Mouse (Mus musculus): ENCODE results near the gene Vamp5. TPM values are rescaled to one million over a fixed set of nuclear protein-coding genes. Genes with fewer than 3 reads are reported as not detected.

The Vamp5 gene
- polyA plus RNA-seq, 1 experiment from 2014 or later = 27.9 TPM

DNA sequence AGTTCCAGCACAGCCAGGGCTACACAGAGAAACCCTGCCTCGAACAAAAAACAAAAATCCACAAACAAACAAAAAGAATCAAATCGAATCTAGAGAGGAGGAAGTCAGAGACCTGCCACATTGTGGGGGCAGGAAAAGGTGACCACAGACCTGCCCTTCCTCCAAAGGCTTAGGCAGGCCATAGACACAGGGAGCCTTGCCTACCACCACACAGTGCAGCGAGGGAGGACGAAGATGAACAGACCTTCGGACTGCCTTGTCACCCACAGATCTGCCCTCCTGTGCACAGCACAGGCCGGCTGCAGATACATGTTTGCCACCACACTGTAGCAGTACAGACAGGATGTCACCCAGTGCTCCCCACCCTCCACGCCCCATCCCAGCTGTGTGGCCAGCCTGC lies 30.2 kb upstream of the Vamp5 start:
- Histone ChIP-seq H3K27ac (replicated peaks) (no peak overlapping the region), H3K9me3 (replicated peaks) (no peaks in the 10 kb centered on the region), H3K4me2 (replicated peaks) (no peak overlapping the region), H3K4me1 (peaks cover 13% of the 10 kb centered on the region), H3K36me3 (no peaks in the 10 kb centered on the region), H3K4me3 (replicated peaks) (no peak overlapping the region), H3K9ac (no peak overlapping the region), H3K27me3 (no peaks in the 10 kb centered on the region)
- ATAC-seq (ENCODE audit: insufficient number of reproducible peaks, low FRiP score, low TSS enrichment, low read depth) = no peak
- WGBS = 76% methylated on average over 7 of the region's 7 CpGs

DNA sequence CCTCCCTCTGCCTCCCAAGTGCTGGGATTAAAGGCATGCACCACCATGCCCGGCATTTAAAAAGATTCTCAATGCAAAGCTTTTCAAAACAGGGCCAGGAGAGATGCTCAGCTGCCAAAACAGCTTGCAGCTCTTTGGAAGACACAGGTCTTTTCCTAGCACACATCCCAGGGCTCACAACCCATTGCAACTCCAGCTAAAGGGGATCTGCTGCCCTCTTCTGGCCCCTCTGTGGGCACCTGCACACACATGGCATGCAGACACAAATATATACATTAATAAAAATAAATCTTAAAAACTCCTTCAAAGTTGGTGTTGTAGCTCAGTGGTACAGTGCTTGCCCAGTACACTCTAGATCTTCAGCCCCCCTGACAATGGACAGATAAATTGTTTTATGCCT lies 29.7 kb upstream of the Vamp5 start:
- 34% methylated on average over 1 of the region's 1 CpGs for WGBS
- ATAC-seq (ENCODE audit: insufficient number of reproducible peaks, low FRiP score, low TSS enrichment, low read depth) = no peak
- no peaks in the 10 kb centered on the region for H3K36me3 ChIP-seq
- H3K4me1 ChIP-seq = peaks cover 8% of the 10 kb centered on the region
- H3K4me3 ChIP-seq (replicated peaks) = no peak overlapping the region
- no peaks in the 10 kb centered on the region for H3K27me3 ChIP-seq
- H3K9ac ChIP-seq = no peak overlapping the region
- H3K27ac ChIP-seq (replicated peaks) = no peak overlapping the region
- H3K9me3 ChIP-seq (replicated peaks) = no peaks in the 10 kb centered on the region
- no peak overlapping the region for H3K4me2 ChIP-seq (replicated peaks)

DNA sequence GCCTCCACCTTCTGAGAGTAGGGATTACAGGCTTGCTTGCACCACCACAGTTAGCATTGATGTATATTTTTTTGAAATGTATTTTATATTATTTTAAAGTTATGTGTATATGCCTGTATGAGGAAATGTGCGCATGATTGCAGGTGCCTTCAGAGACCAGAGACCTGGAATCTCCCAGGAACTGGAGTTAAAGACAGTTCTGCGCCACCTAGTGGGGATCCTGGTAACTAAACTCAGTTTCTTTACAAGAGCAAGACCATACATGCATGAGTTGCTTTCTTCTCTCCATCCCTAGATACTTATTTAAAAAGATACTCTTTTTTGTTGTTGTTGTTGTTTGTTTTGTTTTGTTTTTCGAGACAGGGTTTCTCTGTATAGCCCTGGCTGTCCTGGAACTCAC lies 29.3 kb upstream of the Vamp5 start:
- H3K27ac ChIP-seq (replicated peaks) = no peak overlapping the region
- WGBS = 18% methylated on average over 3 of the region's 3 CpGs
- no peaks in the 10 kb centered on the region for H3K9me3 ChIP-seq (replicated peaks)
- peaks cover 5% of the 10 kb centered on the region for H3K4me1 ChIP-seq
- no peak overlapping the region for H3K4me2 ChIP-seq (replicated peaks)
- no peaks in the 10 kb centered on the region for H3K27me3 ChIP-seq
- ATAC-seq (ENCODE audit: insufficient number of reproducible peaks, low FRiP score, low TSS enrichment, low read depth) = no peak
- H3K36me3 ChIP-seq = no peaks in the 10 kb centered on the region
- no peak overlapping the region for H3K4me3 ChIP-seq (replicated peaks)
- H3K9ac ChIP-seq = no peak overlapping the region

DNA sequence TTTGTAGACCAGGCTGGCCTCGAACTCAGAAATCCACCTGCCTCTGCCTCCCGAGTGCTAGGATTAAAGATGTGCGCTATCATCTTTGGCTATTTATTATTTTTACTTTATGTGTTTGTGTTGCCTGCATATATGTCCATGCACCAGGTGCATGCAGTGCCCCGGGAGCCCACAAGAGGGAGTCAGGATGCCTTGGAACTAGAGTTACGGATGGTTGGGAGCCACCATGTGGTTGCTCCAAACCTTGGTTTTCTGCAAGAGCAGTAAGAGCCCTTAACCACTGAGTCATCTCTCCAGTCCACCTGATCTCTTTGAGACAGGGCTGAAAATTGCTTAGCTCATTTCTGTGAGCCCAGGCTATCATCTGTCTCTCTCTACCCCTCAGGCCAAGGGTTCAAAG lies 26.9 kb upstream of the Vamp5 start:
- H3K4me3 ChIP-seq (replicated peaks) = no peak overlapping the region
- no peaks in the 10 kb centered on the region for H3K27me3 ChIP-seq
- 3% methylated on average over 5 of the region's 5 CpGs for WGBS
- H3K36me3 ChIP-seq = no peaks in the 10 kb centered on the region
- no peak overlapping the region for H3K27ac ChIP-seq (replicated peaks)
- no peaks in the 10 kb centered on the region for H3K4me1 ChIP-seq
- ATAC-seq (ENCODE audit: insufficient number of reproducible peaks, low FRiP score, low TSS enrichment, low read depth) = 0 out of 2 replicates have a peak, but pooled peaks have one; percentile 39
- no peaks in the 10 kb centered on the region for H3K9me3 ChIP-seq (replicated peaks)
- no peak overlapping the region for H3K9ac ChIP-seq
- H3K4me2 ChIP-seq (replicated peaks) = no peak overlapping the region

DNA sequence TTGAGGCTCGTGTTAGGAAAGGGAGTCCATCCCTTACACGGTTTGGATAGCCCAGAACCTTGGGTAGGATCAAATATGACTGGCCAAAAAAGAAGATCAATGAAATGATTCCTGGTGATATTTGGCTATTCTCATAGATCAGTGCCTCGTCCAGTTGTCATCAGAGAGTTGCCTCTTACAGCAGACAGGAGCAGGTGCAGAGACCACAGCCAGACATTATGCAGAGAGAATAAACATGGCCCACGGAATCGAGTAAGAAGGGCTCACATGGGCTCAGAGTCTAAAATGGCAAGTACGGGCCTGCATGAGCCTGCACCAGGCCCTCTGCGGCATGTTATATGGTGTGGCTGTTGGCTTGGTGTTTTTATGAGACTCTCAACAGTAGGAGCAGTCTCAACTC lies 25.1 kb upstream of the Vamp5 start:
- no peaks in the 10 kb centered on the region for H3K27me3 ChIP-seq
- no peak overlapping the region for H3K27ac ChIP-seq (replicated peaks)
- H3K4me1 ChIP-seq = no peaks in the 10 kb centered on the region
- no peak overlapping the region for H3K4me3 ChIP-seq (replicated peaks)
- H3K36me3 ChIP-seq = no peaks in the 10 kb centered on the region
- no peak overlapping the region for H3K4me2 ChIP-seq (replicated peaks)
- H3K9ac ChIP-seq = no peak overlapping the region
- ATAC-seq (ENCODE audit: insufficient number of reproducible peaks, low FRiP score, low TSS enrichment, low read depth) = no peak
- WGBS = 63% methylated on average over 7 of the region's 7 CpGs
- H3K9me3 ChIP-seq (replicated peaks) = no peaks in the 10 kb centered on the region

DNA sequence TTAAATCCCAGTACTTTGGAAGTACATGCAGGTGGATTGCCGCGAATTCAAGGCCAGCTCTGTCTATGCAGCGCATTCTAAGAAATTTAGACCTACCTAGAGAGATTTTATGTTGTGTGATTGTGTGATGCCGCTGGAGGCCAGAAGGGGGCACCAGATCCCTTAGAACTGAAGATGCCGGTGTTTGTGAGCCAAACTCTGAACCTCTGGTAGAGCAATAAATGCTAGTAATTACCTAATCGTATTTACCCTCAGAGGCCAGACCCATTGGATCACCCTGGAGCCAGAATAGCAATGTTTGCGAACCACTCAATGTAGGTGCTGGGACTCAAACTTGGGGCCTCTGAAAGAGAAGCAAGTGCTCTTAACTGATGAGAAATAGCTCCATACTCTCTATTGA lies 21.6 kb upstream of the Vamp5 start:
- no peak overlapping the region for H3K4me2 ChIP-seq (replicated peaks)
- no peaks in the 10 kb centered on the region for H3K4me1 ChIP-seq
- no peaks in the 10 kb centered on the region for H3K27me3 ChIP-seq
- WGBS = 19% methylated on average over 7 of the region's 7 CpGs
- no peak overlapping the region for H3K27ac ChIP-seq (replicated peaks)
- H3K4me3 ChIP-seq (replicated peaks) = no peak overlapping the region
- no peak overlapping the region for H3K9ac ChIP-seq
- no peak for ATAC-seq (ENCODE audit: insufficient number of reproducible peaks, low FRiP score, low TSS enrichment, low read depth)
- no peaks in the 10 kb centered on the region for H3K9me3 ChIP-seq (replicated peaks)
- H3K36me3 ChIP-seq = no peaks in the 10 kb centered on the region

DNA sequence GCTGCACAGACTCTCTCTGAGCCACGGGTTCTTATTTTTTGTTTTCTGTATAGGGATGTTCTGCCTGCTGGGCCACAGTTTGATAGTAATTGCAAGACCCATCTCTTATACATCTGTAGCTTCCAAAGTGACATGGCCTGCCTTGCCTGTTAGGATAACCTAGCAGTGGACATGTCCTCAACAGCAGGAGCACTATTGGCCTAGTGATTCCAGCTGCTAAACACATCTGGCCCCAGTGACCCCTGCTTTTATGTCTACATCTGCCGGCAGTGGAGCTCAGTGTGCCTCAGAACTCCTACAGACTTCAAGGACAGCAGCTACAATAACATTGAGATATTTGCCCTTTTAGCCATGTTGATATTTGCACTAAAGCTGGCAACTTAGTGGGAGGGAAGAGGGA lies 19.7 kb upstream of the Vamp5 start:
- no peak overlapping the region for H3K4me2 ChIP-seq (replicated peaks)
- H3K9me3 ChIP-seq (replicated peaks) = no peaks in the 10 kb centered on the region
- H3K27me3 ChIP-seq = no peaks in the 10 kb centered on the region
- no peak for ATAC-seq (ENCODE audit: insufficient number of reproducible peaks, low FRiP score, low TSS enrichment, low read depth)
- no peaks in the 10 kb centered on the region for H3K36me3 ChIP-seq
- no peak overlapping the region for H3K27ac ChIP-seq (replicated peaks)
- 66% methylated on average over 2 of the region's 2 CpGs for WGBS
- H3K4me1 ChIP-seq = no peaks in the 10 kb centered on the region
- no peak overlapping the region for H3K4me3 ChIP-seq (replicated peaks)
- no peak overlapping the region for H3K9ac ChIP-seq

DNA sequence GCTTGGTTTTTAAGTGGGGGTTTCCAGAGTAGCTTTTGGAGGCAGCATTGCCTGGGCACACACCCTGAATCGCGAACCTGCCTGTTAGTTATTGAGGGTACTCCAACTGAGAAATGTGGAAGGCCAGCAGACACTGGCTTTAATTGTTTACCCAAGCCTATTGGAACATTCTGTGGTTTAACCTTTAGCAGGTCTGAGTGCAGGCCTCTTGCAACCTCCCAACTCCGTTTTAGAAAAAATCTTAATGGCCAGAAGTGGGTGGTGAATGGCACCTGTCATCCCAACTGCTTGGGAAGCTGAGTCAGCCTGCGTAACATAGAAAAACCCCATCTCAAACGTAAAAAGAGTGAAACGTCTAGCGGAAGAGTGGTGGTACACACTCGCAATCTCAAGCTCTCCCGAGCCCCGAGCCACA lies 16.6 kb upstream of the Vamp5 start:
- Histone ChIP-seq H3K4me2 (replicated peaks) (no peak overlapping the region), H3K4me3 (replicated peaks) (no peak overlapping the region), H3K9me3 (replicated peaks) (no peaks in the 10 kb centered on the region), H3K9ac (no peak overlapping the region), H3K36me3 (no peaks in the 10 kb centered on the region), H3K27ac (replicated peaks) (no peak overlapping the region), H3K27me3 (no peaks in the 10 kb centered on the region), H3K4me1 (no peaks in the 10 kb centered on the region)
- no peak for ATAC-seq (ENCODE audit: insufficient number of reproducible peaks, low FRiP score, low TSS enrichment, low read depth)
- 78% methylated on average over 10 of the region's 10 CpGs for WGBS

DNA sequence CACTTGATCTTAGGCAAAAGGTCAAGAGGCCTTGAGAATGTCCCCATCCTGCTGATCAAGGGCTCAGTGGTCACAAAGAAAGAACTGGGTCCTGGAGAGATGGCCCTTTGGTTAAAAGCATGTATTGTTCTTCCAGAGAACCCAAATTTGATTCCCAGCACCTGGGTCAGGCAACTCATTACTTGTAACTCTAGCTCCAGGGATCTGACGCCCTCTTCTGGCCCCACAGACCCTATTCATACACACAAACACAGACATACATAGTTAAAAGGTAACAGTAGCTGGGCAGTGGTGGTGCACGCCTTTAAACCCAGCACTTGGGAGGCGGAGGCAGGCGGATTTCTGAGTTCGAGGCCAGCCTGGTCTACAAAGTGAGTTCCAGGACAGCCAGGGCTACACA lies 12.1 kb upstream of the Vamp5 start:
- H3K27ac ChIP-seq (replicated peaks) = no peak overlapping the region
- no peaks in the 10 kb centered on the region for H3K27me3 ChIP-seq
- H3K9ac ChIP-seq = no peak overlapping the region
- no peak overlapping the region for H3K4me2 ChIP-seq (replicated peaks)
- H3K9me3 ChIP-seq (replicated peaks) = no peaks in the 10 kb centered on the region
- peaks cover 38% of the 10 kb centered on the region for H3K4me1 ChIP-seq
- WGBS = 89% methylated on average over 5 of the region's 5 CpGs
- no peak for ATAC-seq (ENCODE audit: insufficient number of reproducible peaks, low FRiP score, low TSS enrichment, low read depth)
- no peak overlapping the region for H3K4me3 ChIP-seq (replicated peaks)
- 0 out of 2 replicates have a peak, but pooled peaks cover 6% of the 10 kb centered on the region for H3K36me3 ChIP-seq

DNA sequence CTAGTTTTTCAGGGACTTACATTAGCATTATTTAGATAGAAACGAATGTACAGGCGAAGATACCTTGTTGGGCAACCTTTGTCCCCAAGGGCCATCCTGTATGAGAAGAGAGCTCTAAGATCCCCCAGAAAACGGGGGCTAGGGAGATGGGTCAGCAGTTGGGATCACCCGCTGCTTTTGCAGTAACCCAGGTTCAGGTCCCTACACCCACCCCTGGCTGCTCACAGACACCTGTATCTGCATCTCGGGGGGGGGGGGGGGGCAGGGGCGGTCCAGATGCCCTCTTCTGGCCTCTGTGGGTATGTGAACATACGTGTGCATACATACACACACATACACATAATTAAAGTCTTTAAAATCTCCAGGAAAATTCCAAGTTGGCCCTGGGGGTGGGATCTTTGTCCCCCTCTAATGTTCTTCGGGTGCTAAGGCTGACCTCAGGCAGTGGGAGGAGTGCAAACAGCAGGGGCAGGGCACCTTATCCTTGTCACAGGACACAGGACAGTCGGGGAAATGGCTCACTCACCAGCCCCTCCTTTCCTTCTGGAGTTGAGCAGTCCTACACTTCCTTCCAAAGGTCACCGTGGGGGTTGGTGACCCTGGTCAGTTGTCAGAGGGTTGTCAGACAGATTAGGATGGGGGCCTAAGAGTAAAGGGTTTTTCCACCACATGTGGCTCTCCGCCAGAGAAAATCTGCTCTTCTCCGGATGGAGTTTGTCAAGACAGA lies 10.7 kb upstream of the Vamp5 start:
- H3K9ac ChIP-seq = peak overlapping the region; percentile 65; the same call in 1 of the 2 replicates
- H3K4me1 ChIP-seq = peaks cover 38% of the 10 kb centered on the region
- peak overlapping the region; percentile 73 for H3K4me2 ChIP-seq (replicated peaks)
- H3K36me3 ChIP-seq = peaks cover 12% of the 10 kb centered on the region
- H3K27ac ChIP-seq (replicated peaks) = peak overlapping the region; percentile 96
- no peaks in the 10 kb centered on the region for H3K27me3 ChIP-seq
- peak overlapping the region; percentile 62 for H3K4me3 ChIP-seq (replicated peaks)
- H3K9me3 ChIP-seq (replicated peaks) = no peaks in the 10 kb centered on the region
- ATAC-seq (ENCODE audit: insufficient number of reproducible peaks, low FRiP score, low TSS enrichment, low read depth) = 0 out of 2 replicates have a peak, but pooled peaks have one; percentile 9
- WGBS = 18% methylated on average over 12 of the region's 12 CpGs

DNA sequence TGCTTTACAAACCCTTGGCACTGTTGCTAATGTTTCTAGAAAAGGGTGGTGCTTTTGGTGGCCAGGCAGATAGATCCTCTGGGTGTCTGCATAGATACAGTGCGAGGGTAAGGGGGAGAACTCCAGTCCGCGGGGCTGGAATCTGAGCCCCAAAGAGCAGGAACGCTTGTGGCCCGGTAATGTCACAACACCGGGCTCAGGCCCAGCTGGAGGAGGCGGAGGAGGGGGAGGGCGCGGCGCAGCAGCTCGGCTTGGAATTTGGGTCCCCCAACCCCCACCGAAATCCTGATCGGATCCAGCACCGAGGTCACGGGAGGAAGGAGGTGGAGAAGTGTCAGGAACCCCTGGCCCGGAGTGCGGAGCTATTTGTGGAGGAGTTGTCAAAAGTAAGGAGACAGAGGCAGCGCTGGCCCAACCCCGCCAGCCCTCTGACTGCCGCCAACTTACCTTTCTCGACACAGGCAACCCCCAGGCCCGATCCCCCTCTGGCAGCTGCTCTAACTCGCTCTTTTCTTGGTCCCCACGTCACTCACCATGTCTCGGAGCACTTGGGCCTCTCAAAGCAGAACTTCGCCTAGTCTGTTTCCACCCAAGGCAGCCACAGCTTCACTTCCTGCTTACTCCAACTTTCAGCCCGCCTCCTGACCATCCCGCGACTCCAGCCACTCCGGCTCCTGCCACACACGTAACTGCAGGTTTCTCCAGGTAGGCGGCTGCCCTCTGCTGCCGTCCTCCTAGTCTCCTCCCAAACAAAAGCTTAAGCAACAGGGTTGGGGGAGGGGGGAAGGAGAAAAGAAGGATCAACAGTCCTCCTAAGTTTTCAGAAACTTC lies 9.9 kb upstream of the Vamp5 start, which contains the start of gene Vamp8:
Gene Vamp8 (minus strand): TSS at position 763 of the 831 bp plus-strand sequence.
- Histone ChIP-seq H3K9ac (peak within 1 kb of the TSS; percentile 65), H3K27ac (replicated peaks) (peak within 1 kb of the TSS; percentile 96), H3K4me3 (replicated peaks) (peak within 1 kb of the TSS; percentile 62), H3K9me3 (replicated peaks) (no peaks in the 10 kb centered on the region), H3K27me3 (no peaks in the 10 kb centered on the region), H3K4me2 (replicated peaks) (peak within 1 kb of the TSS; percentile 73), H3K36me3 (peaks cover 18% of the 10 kb centered on the region), H3K4me1 (peaks cover 38% of the 10 kb centered on the region)
- 2% methylated on average over 33 of the region's 33 CpGs for whole genome bisulfite sequencing
- ATAC-seq (ENCODE audit: insufficient number of reproducible peaks, low FRiP score, low TSS enrichment, low read depth) = peak; percentile 75
